Mouse (Mus musculus) layer of hippocampus, adult 18-20 months (tissue): Measurements from ENCODE around the gene Patl2. TPM values are rescaled to one million over a fixed set of nuclear protein-coding genes. Genes with fewer than 3 reads are reported as not detected.
A peak's percentile ranks its signal among the peaks of the same experiment; 100 is the strongest.
"Not testable (repeated sequence)": the region's sequence is repeated elsewhere in the genome, so short reads cannot be mapped to it uniquely, and the experiment has no call there.

Source experiments
- DNase-seq, 2 experiments: peaks; one replicate each; pipeline ENCODE4 v3.0.0; 2022; ENCODE audit warnings: low spot score in 2 of 2
- total RNA-seq, 2 experiments: library from RNA; stranded (reverse); gene quantifications; 2 replicates each; pipeline ENCODE4 v1.2.3; 2021

The Patl2 gene
- total RNA-seq, 2 experiments from 2014 or later = not detected

DNA sequence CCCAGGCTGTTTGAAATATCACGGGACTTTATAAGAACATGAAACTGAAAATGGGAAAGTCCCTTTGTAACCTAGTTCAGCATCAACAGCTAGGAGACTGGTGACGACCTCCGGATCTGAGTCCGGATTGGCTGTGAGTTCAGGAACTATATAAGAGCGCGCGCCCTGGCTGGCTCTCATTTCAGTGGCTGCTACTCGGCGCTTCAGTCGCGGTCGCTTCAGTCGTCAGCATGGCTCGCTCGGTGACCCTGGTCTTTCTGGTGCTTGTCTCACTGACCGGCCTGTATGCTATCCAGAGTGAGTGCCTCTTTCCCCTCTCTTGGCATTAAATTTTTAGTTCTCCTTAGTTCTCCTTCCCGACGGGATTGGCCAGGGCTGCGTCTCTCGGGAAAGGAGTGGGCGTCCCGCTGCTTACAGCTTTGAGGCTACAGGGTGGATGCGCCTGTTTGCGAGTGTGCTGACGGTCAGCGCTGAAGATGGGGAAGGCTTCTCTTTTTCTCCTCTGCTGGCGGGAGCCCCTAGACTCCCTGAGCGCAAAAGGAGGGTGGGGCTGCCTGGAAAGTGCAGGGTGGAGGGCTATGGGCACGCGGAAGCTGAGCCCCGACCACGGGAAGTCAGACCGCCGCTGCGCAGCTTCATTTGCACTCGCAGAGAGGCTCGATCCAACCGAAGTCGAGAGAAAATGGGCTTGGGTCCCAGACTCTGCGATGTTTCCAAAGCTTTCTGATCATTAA lies 38.3 kb downstream of the Patl2 start, which contains the start of gene B2m:
TSS of gene B2m (plus strand) at position 179 of the 734 bp plus-strand sequence.
- DNase-seq = peak; percentile 82 to 97

DNA sequence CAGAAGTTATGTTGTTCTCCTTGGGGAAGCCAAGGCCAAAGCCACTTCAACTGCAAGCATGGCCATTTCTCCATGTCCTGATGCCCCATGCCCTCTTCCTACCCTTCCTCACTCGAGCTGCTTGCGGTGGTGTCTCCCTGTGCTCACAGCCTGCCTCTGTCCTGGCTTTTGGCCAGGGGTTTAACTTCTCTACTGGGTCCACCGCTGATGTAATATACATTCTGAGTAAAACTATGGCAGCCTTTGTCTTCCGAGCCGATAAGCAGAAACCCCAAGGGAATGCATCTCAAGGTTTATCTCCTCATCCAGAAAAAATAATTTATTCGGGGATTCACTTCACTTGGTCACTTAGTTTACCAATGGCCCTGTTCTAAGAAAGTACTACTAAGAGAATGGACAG lies 39.3 kb downstream of the Patl2 start:
- no peak for DNase-seq

DNA sequence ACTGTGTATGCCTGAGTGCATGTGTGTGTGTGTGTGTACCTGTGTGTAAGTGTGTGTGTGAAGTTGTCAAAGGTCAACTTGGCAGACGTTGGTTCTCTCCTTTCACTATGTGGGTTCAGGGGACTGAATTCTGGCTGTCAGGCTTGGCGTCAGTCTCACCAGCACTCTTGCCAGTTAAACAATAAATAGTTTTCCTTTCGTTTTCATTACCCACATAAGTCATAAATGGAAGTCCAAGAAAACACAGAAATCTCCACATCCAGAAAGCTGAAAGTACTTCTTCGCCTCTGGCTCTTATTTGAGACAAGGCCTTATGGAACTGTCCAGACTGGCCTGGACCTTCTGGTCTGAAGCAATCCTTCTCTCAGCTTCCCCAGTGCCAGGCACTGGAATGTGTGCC lies 40.2 kb downstream of the Patl2 start:
- DNase-seq = no peak

DNA sequence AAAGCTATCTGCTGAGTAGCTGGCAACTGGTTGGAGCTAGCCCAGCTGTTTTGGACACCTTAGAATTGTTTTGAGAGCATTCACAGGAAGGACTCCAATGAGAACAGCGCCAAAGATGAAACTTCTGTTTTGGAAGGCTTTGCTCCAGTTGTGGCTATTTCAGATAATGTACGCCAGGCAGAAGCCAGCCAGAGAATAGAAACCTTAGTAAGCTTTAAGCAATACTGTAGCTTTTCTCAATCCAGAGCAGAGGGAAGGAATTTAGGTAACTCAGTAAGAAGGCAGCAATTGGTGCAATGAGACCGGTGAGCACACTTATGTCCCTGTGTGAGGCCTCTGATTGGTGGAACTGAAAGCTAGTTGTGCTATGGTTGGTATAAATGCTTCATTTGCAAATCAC lies 42.9 kb downstream of the Patl2 start:
- no peak for DNase-seq

DNA sequence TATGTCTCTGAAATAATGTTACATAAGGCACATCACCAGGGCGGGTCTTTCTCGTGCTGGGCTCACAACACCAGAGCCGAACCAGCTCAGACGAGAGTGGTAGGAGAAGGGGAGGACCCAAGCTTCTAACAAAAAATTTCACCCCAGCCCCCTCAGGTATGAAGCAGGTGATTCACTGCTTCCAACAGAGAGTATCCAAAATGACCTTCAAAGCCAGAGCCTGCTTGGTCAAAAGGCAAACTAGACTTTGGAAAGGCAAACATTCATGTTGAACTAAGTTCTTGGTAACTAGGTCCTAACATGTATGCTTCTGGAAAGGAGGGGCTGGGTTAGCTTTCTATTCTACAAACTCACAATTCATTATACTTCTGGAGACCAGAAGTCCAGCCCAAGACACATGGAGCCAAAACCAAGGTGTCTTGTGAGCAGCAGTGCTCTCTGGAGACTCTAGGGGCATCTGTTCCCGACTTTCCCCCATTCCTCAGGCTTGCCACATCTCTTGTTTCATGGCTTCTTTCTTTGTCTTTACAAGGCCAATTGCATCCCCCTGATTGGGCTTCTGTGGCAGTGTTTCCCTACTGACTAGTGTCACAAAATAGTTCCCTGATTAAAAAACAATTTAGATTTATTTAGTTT lies 44.5 kb downstream of the Patl2 start:
- no peak for DNase-seq

DNA sequence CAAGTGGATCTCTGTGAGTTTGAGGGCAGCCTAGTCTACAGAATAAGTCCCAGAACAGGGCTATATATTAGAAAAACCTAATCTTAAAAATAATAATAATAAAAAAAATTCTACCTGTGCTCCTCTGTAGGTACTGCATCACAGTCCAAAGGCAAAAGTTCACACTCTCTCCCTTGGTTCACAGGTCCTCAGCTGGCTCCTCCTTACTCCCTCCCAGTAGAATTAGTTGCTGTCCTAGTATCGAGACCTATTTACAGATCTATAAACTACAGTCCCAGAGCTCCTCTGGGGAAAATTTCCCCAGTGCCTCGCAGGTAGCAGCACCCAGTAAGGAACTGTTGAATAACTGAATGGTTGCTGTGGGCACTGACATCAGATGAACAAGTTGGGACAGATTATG lies 45.2 kb downstream of the Patl2 start:
- no peak for DNase-seq

- no peak for DNase-seq
Measured at GRCm38 (mm10) chr2:122137839-122138465, 48.0 kb downstream of the Patl2 start.

DNA sequence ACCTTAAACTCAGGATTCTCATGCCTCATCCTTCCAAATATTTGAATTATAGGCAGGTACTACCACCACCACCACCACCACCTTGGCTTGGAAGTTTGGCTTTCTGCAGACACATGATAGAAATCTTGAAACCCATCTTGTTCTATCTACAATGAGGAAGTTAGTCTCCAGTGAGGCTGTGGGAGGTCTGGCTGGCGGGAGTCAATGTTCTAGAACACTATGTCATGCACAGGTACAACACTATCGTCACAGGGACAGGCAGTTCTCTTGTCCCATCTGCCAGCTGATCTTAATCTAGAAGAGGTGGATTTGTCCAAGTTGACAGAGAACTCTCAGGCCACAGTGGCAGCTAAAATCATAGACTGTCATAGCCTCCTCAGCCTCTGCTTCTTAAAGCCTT lies 53.4 kb downstream of the Patl2 start:
- DNase-seq = no peak

GRCm38 (mm10) chr2:122132078-122132477 lies 53.9 kb downstream of the Patl2 start:
- DNase-seq = no peak

- no peak for DNase-seq
Measured at GRCm38 (mm10) chr2:122127635-122128034, 58.4 kb downstream of the Patl2 start.

- DNase-seq = no peak
Measured at GRCm38 (mm10) chr2:122126765-122127347, 59.1 kb downstream of the Patl2 start.

DNA sequence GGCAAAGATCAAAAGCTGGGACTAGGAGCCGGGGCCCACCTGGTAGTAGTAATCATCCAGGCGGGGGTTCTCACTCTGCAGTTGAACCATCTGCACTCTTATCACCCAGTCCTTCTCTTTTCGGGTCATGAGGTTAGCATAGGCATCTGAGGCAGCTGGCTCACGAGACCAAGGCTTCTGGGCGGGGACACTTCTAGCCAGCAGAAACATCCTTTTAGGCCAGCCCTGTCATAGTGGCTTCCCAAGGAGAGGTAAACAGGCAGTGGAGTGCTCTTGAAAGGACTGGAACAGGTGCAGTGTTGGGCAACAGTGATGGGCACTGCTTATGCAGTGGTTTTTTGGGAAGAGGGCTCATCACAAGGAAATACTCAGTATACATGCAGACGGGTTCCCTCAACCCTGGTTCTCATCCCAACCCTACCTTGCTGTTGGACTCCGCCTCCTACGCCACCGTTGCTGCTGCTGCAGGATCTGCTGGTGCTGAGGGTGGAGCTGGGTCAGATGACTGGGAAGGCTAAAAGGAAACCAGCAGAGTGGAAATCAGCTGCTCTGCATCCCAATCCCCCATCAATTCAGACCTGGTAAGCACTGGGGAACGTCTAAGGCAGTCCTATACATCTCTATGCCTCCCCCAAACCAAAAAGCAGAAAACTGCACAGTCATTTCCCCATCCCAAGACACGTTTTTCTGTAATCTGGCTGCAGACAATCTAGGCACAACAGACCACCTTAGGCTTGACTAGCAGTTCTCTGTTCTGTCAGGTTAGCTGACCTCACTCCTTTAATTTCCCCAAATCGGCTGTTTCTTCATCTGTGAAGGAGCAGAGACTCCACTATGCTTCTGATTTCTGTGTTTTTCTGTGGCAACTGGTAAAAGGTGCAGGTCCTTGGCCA lies 60.1 kb downstream of the Patl2 start:
- no peak for DNase-seq

- DNase-seq = peak; percentile 98 to 99
Measured at GRCm38 (mm10) chr2:122117961-122118958, 67.7 kb downstream of the Patl2 start, which contains the start of gene Spg11. Gene Spg11 (minus strand): TSS chr2:122118386.

DNA sequence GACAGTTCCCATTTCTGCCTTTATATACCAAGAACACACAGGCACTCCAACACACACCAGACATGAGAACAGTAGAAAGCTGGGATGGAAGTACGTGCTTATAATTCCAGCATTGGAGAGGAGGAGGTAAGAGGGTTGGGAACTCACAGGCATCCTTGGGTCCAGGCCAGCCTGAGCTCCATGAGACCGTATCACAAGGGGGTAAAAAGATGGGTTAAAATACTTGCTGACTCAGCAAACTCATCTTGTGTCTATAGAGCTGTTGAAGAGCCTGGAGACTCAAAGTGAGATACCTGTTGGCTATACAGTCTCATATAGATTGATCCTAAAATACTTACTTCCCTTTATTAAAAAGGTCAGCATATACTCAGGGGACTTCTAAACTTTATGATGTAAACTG lies 69.1 kb downstream of the Patl2 start:
- no peak for DNase-seq

GRCm38 (mm10) chr2:122109714-122110113 lies 76.3 kb downstream of the Patl2 start:
- no peak for DNase-seq

- DNase-seq = no peak
Measured at GRCm38 (mm10) chr2:122108101-122108500, 77.9 kb downstream of the Patl2 start.

DNA sequence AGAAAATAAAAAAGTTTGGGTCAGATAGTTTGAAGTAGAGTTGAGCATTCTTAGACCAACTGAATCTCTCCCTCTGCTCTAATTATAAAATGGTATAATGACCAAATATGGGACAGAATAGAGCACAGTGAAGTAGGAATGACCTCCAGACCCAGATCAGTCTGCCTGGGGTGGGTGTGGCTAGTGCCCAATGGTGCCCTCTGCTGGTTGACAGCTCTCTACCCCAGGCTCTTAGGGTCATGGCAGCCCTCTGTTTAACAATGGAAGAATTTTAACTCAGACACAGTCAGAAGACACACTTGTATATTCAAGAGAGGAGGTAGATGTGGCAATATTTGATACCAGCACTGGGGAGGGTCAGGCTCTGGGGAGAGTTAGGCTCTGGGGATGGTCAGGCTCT lies 83.9 kb downstream of the Patl2 start:
- DNase-seq = no peak

DNA sequence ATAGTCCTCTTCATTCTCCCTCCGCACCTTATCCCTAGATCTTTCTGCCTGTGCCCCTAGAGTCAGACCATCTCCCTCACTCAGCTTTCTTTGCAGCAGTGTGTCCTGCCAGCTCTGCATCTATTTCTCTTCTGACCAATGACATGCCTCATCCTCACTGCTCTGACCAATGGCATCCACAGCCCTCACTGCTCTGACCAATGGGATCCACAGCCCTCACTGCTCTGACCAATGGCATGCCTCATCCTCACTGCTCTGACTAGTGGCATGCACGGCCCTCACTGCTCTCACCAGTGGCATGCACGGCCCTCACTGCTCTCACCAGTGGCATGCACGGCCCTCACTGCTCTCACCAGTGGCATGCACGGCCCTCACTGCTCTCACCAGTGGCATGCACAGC lies 88.3 kb downstream of the Patl2 start:
- not testable (repeated sequence) for DNase-seq

GRCm38 (mm10) chr2:122093844-122094243 lies 92.1 kb downstream of the Patl2 start:
- no peak for DNase-seq

DNA sequence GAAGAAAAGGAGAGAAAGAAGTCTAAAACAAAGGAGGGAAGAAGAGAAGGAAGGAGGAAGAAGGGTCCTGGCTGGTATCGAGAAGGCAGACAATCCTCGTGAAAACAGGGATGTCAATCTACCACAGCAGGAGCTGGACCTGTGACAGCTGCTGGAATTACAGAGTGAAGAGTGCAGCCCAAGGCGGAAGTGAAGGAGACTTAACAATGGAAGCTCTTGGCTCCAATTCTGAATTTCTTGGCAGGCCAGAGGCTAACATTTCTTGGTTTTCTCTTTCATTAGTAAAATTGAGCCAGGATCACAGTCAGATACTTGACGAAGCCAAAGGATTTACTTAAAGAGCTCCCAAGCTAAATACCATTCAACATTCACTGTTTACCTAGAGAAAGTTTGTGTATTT lies 99.5 kb downstream of the Patl2 start:
- DNase-seq = no peak
